Mouse (Mus musculus) liver, adult 2 months (tissue): ENCODE measurements around the gene Spg11. TPM values are rescaled to one million over a fixed set of nuclear protein-coding genes. Genes with fewer than 3 reads are reported as not detected.

Experiments used
- DNase-seq: peaks from one replicate; pipeline ENCODE4 v3.0.0-alpha.2; 2011; ENCODE audit warnings: low read depth, low spot score; ENCODE audit errors: extremely low read depth
- H3K27ac ChIP-seq: fragments of 200-500 bp; replicated peaks from 2 replicates; pipeline ENCODE4 v1.5.1; 2012; ENCODE audit warnings: low read depth, mild to moderate bottlenecking, control low read depth, inconsistent platforms, low read length; ENCODE audit not compliant: insufficient read depth
- H3K27me3 ChIP-seq: fragments of 200-500 bp; 2 replicates; pipeline ENCODE4 v1.6.1; 2012; ENCODE audit warnings: mild to moderate bottlenecking, moderate library complexity, low read length, inconsistent platforms; ENCODE audit not compliant: control insufficient read depth, insufficient read depth
- H3K36me3 ChIP-seq: fragments of 200-500 bp; 2 replicates; pipeline ENCODE4 v1.6.1; 2012; ENCODE audit warnings: low read length, inconsistent platforms; ENCODE audit not compliant: control insufficient read depth, insufficient read depth
- H3K4me1 ChIP-seq: fragments of 200-500 bp; 2 replicates; pipeline ENCODE4 v1.6.1; 2011; ENCODE audit warnings: low read length; ENCODE audit not compliant: control insufficient read depth, insufficient read depth
- H3K4me3 ChIP-seq: fragments of 200-500 bp; 2 replicates; pipeline ENCODE4 v1.5.1; 2011; ENCODE audit warnings: low read depth, mild to moderate bottlenecking, control low read depth, low read length, moderate library complexity; ENCODE audit not compliant: insufficient read depth
- H3K79me2 ChIP-seq: fragments of 200-500 bp; 2 replicates; pipeline ENCODE4 v1.6.1; 2012; ENCODE audit warnings: inconsistent platforms, mild to moderate bottlenecking, low read length, moderate library complexity; ENCODE audit not compliant: control insufficient read depth, insufficient read depth
- H3K9ac ChIP-seq: fragments of 200-500 bp; 2 replicates; pipeline ENCODE4 v1.6.1; 2012; ENCODE audit warnings: low read depth, mild to moderate bottlenecking, control low read depth, inconsistent platforms, low read length
- CTCF ChIP-seq: fragments of 200-500 bp; IDR thresholded peaks from 2 replicates; pipeline ENCODE4 v1.5.1; 2011; ENCODE audit warnings: low read depth, low read length, control low read depth
- POLR2A ChIP-seq: fragments of 200-500 bp; IDR thresholded peaks from 2 replicates; pipeline ENCODE4 v1.6.1; 2011; ENCODE audit warnings: low read length, control low read depth; ENCODE audit not compliant: insufficient read depth; ENCODE audit errors: extremely low read depth
- WGBS: fragments of 180-500 bp; shearing (Covaris S2); methylation state at CpG from one replicate; pipeline ENCODE4 v1.1.7; 2018; 5-methylcytosine and 5-hydroxymethylcytosine counted together
- polyA plus RNA-seq: library from polyadenylated mRNA; depleted of rRNA; stranded (reverse); fragments of >200 nt; gene quantifications from 2 replicates; pipeline ENCODE4 v1.2.3, GENCODE M21; 2012; rRNA removed
- total RNA-seq: library from RNA; depleted of rRNA; stranded (reverse); fragments of >200 nt; gene quantifications from 2 replicates; pipeline ENCODE4 v1.2.3, GENCODE M21; 2014; rRNA removed

Spg11 gene
- total and polyA plus RNA-seq, 2 experiments, result 4.0 to 9.3 TPM

- no peaks in the 10 kb centered on the region for H3K27me3 ChIP-seq
- WGBS, result 57% methylated on average over 2 of the region's 2 CpGs
- H3K4me3 ChIP-seq, result no peak overlapping the region
- TF ChIP-seq CTCF, result 0 out of 2 replicates have a peak, but pooled peaks have one; percentile 3
- TF ChIP-seq POLR2A, result no peak
- H3K9ac ChIP-seq, result no peak overlapping the region
- H3K4me1 ChIP-seq, result peaks cover 5% of the 10 kb centered on the region; the same call in 1 of the 2 replicates
- no peaks in the 10 kb centered on the region for H3K79me2 ChIP-seq
- H3K27ac ChIP-seq, result no peak overlapping the region
- DNase-seq, result peak; percentile 24
- H3K36me3 ChIP-seq, result no peaks in the 10 kb centered on the region
Observed at GRCm38 (mm10) chr2:122022284-122022683, 95.9 kb downstream of the Spg11 start.

- H3K4me1 ChIP-seq, result no peaks in the 10 kb centered on the region
- 20% methylated on average over 1 of the region's 1 CpGs for WGBS
- no peaks in the 10 kb centered on the region for H3K27me3 ChIP-seq
- H3K79me2 ChIP-seq, result no peaks in the 10 kb centered on the region
- H3K27ac ChIP-seq, result no peak overlapping the region
- peaks cover 4% of the 10 kb centered on the region; the same call in 1 of the 2 replicates for H3K36me3 ChIP-seq
- no peak for DNase-seq
- TF ChIP-seq POLR2A (no peak), CTCF (no peak)
- H3K9ac ChIP-seq, result no peak overlapping the region
- no peak overlapping the region for H3K4me3 ChIP-seq
Observed at GRCm38 (mm10) chr2:122018705-122019104, 99.5 kb downstream of the Spg11 start.

- Histone ChIP-seq H3K9ac (no peak overlapping the region), H3K36me3 (peaks cover 24% of the 10 kb centered on the region), H3K4me3 (no peak overlapping the region), H3K4me1 (no peaks in the 10 kb centered on the region), H3K27ac (no peak overlapping the region), H3K79me2 (no peaks in the 10 kb centered on the region), H3K27me3 (no peaks in the 10 kb centered on the region)
- 90% methylated on average over 7 of the region's 7 CpGs for WGBS
- DNase-seq, result no peak
- no peak for TF ChIP-seq POLR2A
- TF ChIP-seq CTCF, result no peak
Observed at GRCm38 (mm10) chr2:122011441-122011840, 106.7 kb downstream of the Spg11 start.

- Histone ChIP-seq H3K27ac (no peak overlapping the region), H3K36me3 (peaks cover 25% of the 10 kb centered on the region), H3K27me3 (no peaks in the 10 kb centered on the region), H3K4me3 (no peak overlapping the region), H3K4me1 (no peaks in the 10 kb centered on the region), H3K79me2 (no peaks in the 10 kb centered on the region), H3K9ac (no peak overlapping the region)
- WGBS, result 97% methylated on average over 3 of the region's 3 CpGs
- TF ChIP-seq CTCF (no peak), POLR2A (no peak)
- no peak for DNase-seq
Observed at GRCm38 (mm10) chr2:122008832-122009231, 109.4 kb downstream of the Spg11 start.

Other genes starting within 250 kb of the Spg11 start
- 14.3 and 14.9 TPM in 2 replicates for gene Ctdspl2, start 162.4 kb downstream of the Spg11 start, total RNA-seq
- gene Ctdspl2, start 162.4 kb downstream of the Spg11 start, polyA plus RNA-seq, result 1.6 TPM in 2 replicates
- gene Mageb3, start 162.3 kb downstream of the Spg11 start, total RNA-seq, result 0.07 TPM in 1 of 2 replicates, not detected in the other
- not detected in 2 replicates for gene Mageb3, start 162.3 kb downstream of the Spg11 start, polyA plus RNA-seq
- 18.7 and 20.0 TPM in 2 replicates for gene Eif3j1, start 89.8 kb downstream of the Spg11 start, total RNA-seq
- 3.8 and 4.8 TPM in 2 replicates for gene Eif3j1, start 89.8 kb downstream of the Spg11 start, polyA plus RNA-seq
- gene B2m, start 29.3 kb upstream of the Spg11 start, total RNA-seq, result 1,301 and 1,615 TPM in 2 replicates
- gene B2m, start 29.3 kb upstream of the Spg11 start, polyA plus RNA-seq, result 2,279 and 2,555 TPM in 2 replicates
- gene Trim69, start 42.3 kb upstream of the Spg11 start, total RNA-seq, result 0.09 and 0.13 TPM in 2 replicates
- 0.07 TPM in 1 of 2 replicates, not detected in the other for gene Trim69, start 42.3 kb upstream of the Spg11 start, polyA plus RNA-seq
- gene Patl2, start 67.8 kb upstream of the Spg11 start, total RNA-seq, result 0.09 TPM in 1 of 2 replicates, not detected in the other
- not detected in 2 replicates for gene Patl2, start 67.8 kb upstream of the Spg11 start, polyA plus RNA-seq
- gene Terb2, start 67.9 kb upstream of the Spg11 start, total RNA-seq, result not detected in 2 replicates
- gene Terb2, start 67.9 kb upstream of the Spg11 start, polyA plus RNA-seq, result not detected in 2 replicates
- 1,007 and 1,092 TPM in 2 replicates for gene Sord, start 116.4 kb upstream of the Spg11 start, total RNA-seq
- gene Sord, start 116.4 kb upstream of the Spg11 start, polyA plus RNA-seq, result 365 and 586 TPM in 2 replicates
- 0.07 TPM in 1 of 2 replicates, not detected in the other for gene Duox2, start 180.1 kb upstream of the Spg11 start, total RNA-seq
- 0.02 and 0.04 TPM in 2 replicates for gene Duox2, start 180.1 kb upstream of the Spg11 start, polyA plus RNA-seq
- gene Duoxa2, start 180.5 kb upstream of the Spg11 start, total RNA-seq, result 0.09 TPM in 1 of 2 replicates, not detected in the other
- gene Duoxa2, start 180.5 kb upstream of the Spg11 start, polyA plus RNA-seq, result not detected in 2 replicates
- gene Duoxa1, start 195.3 kb upstream of the Spg11 start, total RNA-seq, result not detected in 2 replicates
- not detected in 2 replicates for gene Duoxa1, start 195.3 kb upstream of the Spg11 start, polyA plus RNA-seq
- not detected in 2 replicates for gene Duox1, start 197.3 kb upstream of the Spg11 start, total RNA-seq
- gene Duox1, start 197.3 kb upstream of the Spg11 start, polyA plus RNA-seq, result not detected in 2 replicates